Mouse (Mus musculus) cerebral cortex, adult 2 months (tissue): ENCODE data around the gene Gpr4.

Source experiments
- WGBS: fragments of 180-500 bp; shearing (Covaris S2); methylation state at CpG from one replicate; pipeline ENCODE4 v1.1.7; 2018; 5-methylcytosine and 5-hydroxymethylcytosine counted together

Gpr4 gene

GRCm38 (mm10) chr7:19211996-19212755 lies at the start of gene Gpr4:
Gene Gpr4, plus strand, starts transcription at chr7:19212538.
- WGBS, result 7% methylated on average over 21 of the region's 30 CpGs

- WGBS, result 84% methylated on average over 7 of the region's 7 CpGs
Measured at GRCm38 (mm10) chr7:19162928-19163327, 49.4 kb upstream of the Gpr4 start.

GRCm38 (mm10) chr7:19163752-19164151 lies 48.6 kb upstream of the Gpr4 start:
- WGBS, result 66% methylated on average over 12 of the region's 12 CpGs

GRCm38 (mm10) chr7:19164189-19164588 lies 48.1 kb upstream of the Gpr4 start:
- 15% methylated on average over 6 of the region's 6 CpGs for WGBS

DNA sequence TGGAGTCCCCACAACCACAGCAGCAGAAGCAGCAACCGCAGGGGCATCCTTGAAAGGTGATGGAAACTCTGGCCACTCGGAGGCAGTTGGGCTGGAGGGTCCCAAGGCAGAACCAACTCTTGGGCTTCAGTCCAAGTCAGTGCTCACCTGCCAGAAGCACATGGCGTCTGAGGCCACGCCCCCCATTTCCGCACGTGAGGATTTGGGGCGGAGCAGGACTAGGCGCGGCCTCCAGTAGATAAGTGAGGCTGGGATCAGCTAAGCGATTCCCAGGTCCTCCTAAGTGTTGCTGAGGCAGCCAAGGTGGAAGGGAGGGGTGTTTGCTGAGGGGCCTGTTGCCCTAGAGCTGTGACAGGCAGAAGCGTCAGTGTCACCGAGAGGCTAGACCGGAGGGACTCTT lies 47.4 kb upstream of the Gpr4 start:
- WGBS, result 37% methylated on average over 13 of the region's 13 CpGs

- 19% methylated on average over 14 of the region's 14 CpGs for WGBS
Measured at GRCm38 (mm10) chr7:19165656-19166423, 46.5 kb upstream of the Gpr4 start, which contains the start of gene Gipr. Gene Gipr, minus strand, starts transcription at chr7:19166127.

DNA sequence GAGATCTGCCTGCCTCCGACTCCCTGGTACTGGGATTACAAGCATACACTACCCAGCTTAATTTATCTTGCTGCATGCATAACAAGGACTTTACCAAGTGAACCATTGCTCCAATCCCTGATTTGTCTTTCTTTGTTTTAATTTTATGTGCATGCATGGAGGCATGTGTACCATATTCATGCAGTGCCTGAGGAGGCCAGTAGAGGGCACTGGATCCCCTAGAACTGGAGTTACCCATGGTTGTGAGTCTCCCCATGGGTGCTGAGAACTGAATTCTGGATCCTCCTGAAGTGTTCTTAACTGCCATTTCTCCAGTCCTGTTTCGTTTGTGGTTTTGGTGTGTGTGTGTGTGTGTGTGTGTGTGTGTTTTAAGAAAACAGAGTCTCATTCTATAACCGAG lies 45.3 kb upstream of the Gpr4 start:
- 86% methylated on average over 3 of the region's 3 CpGs for WGBS

DNA sequence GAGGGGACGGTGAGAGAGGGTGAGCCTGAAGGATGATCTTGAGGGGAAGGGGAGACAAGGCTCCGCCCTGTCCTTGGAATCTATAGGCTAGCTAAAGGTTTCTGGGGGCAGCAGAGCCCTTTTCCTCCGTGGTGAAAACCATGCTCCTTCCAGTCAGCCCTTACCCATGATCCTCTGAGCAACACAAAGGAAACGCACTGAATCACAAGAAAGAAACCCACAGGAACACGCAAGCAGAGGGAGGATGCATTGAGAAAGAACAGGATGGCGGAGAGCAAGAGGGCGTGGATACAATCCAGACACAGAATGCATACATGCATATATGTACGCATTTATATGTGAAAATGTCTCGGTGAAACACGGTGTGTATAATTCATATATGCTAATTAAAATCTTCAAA lies 42.8 kb upstream of the Gpr4 start:
- WGBS, result 41% methylated on average over 10 of the region's 10 CpGs

- 17% methylated on average over 8 of the region's 8 CpGs for WGBS
Measured at GRCm38 (mm10) chr7:19170142-19170541, 42.2 kb upstream of the Gpr4 start.

DNA sequence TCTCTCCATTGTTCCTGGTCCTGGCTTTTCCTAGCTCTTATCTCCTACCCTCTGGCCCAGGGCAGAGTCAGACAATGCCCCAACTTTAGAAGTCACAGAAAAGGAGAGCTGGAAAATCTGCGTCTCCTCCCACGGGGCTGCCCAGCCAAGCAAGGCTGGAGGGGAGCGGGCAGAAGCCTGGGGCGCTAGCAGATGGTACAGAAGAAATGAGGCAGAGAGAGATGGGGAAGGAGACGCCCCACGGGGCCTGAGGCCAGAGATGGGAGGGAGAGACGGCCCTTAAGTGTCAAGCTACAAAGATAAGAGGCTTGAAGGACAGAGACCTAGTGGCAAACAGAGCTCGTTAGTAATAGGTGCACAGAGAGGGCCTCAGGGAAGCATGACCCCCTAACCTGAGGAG lies 40.5 kb upstream of the Gpr4 start:
- 33% methylated on average over 8 of the region's 8 CpGs for WGBS

- WGBS, result under 1% methylated on average over 17 of the region's 17 CpGs
Measured at GRCm38 (mm10) chr7:19172874-19173273, 39.5 kb upstream of the Gpr4 start.

DNA sequence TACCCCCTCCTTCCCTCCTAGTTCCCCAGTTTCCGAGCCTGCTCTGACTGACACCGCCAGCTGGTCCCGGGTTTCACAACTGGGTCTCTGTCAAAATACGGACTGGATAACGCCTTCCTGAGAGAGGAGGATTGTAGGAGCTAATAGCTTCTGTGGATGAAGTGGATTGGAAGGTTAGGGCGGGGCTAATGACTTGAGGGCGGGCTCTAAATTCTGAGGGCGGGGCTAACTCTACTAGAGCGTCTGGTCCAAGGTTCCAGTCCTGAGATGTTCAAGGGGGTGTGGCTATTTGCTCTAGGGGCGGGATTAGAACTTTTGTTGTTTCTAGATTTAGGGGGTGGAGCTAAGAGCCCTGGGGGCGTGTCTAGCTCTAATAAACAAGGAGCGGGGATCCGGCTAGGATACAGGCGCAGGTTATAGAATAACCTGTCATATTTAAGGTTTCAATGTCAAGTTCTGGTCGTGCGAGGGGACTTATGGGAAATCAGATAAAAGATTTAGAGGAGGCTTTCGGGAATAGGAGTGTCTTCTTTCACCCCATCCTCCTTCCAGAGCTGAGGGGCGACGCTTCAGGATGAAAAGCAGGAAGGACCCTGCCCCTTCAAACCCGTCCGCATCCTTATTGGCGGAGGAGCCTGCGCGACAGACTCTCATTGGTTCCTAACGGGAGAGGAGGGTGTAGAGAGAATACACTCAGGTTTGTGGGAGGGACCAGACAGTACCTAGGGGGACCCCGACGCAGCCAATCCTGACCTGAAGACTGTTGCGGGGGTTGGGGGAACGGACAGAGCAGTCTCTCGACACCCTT lies 36.4 kb upstream of the Gpr4 start, which contains the start of gene Eml2:
Gene Eml2, plus strand, starts transcription at position 714 of the 808 bp plus-strand sequence.
- WGBS, result 3% methylated on average over 30 of the region's 30 CpGs

GRCm38 (mm10) chr7:19176516-19176947 lies 35.8 kb upstream of the Gpr4 start:
- 2% methylated on average over 21 of the region's 21 CpGs for WGBS

DNA sequence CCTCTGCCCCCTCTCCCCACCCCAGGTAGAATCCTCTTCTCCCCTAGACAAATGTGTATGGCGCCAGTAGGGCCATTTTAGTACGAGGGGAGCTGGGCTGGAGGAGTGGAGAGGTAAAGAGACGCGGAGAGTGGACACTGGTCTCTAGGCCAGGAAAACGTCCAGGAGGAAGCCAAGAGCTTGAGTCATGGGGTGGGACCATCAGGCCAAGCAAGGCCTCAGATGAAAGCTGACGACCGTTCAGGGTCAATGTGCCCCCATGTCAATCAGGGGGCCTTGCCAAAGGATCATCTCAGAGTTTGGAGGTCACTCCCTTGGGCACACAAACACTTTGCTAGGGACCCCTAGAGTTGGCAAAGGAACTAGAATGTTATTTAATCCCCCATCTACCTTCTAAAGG lies 35.1 kb upstream of the Gpr4 start:
- 32% methylated on average over 7 of the region's 7 CpGs for WGBS

GRCm38 (mm10) chr7:19178035-19178434 lies 34.3 kb upstream of the Gpr4 start:
- 6% methylated on average over 18 of the region's 18 CpGs for WGBS

DNA sequence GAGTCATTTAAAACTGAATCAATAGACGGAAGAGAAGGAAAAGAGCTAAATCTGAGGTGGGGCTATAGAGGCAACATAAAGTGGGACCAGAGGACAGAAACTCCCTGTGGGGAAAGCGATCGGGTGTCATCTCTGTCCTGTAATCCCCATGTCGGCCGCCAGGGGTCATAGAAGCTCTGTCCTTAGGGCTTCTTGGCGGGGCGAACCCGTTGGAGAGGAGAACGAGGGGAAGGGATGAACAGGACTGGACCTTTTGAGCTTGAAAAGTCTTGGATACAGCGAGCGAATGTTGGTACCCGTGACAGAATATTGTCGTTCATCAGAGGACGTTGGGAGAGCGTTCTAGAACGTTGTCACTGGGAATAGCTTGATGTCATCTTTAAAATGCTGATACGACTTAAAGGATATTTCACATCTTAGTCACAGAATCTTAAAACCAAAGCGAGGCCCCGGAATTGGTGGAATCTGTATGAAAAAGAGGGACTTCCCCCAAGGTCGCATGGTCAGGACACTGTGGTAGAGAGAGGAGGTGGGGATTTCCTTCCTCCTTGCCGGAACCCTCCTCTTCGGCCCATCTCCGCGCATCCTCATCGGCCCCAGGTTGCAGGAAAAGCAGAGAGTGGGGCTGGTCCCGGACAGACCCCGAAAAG lies 33.8 kb upstream of the Gpr4 start:
- WGBS, result 4% methylated on average over 27 of the region's 27 CpGs

GRCm38 (mm10) chr7:19179173-19179572 lies 33.2 kb upstream of the Gpr4 start:
- 2% methylated on average over 31 of the region's 32 CpGs for WGBS

DNA sequence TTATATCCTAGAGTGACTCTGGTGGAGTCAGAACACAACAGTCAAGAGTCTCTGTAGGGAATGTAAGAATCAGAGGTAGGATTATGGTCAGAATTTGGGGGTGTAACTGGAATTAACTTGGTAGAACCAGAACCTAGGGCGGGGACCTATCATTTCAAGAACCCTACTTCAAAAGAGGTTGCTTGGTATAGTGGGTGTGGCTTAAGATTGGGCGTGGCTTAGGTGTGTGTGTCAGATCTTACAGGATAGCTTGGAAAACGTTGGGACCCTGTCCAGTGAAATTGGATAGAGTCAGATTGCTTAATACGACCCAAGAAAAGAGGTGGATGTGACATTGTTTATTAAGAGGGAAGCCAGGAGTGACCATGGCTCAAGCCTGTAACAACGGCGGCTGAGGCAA lies 32.4 kb upstream of the Gpr4 start:
- 50% methylated on average over 6 of the region's 6 CpGs for WGBS

DNA sequence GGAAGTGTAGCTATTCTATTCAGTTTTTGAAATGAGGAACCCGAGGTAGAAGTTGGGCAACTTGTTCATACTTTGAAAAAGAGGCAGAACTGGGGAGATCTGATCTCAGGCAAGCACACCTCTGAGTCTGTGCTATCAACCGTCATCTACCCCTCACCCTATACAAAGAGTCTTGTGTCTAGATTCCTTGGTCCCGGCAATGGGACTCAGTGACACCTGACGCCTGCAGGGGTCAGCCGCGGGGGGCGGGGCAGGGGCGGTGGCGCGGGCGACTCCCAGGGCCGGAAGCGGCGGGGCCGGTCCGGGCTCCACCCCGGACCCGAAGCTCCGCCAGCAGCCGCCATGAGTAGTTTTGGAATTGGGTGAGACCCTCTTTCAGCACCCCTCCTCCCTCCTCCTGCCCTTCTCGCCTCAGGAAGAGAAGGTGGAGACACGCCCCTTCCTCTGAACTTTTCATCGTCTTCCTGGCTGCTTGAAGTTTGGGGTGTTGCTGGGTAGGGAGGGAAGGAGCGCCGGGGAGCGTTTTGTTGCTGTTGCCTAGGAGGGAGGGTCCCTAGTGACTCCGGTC lies 31.4 kb upstream of the Gpr4 start:
- 11% methylated on average over 27 of the region's 27 CpGs for WGBS

DNA sequence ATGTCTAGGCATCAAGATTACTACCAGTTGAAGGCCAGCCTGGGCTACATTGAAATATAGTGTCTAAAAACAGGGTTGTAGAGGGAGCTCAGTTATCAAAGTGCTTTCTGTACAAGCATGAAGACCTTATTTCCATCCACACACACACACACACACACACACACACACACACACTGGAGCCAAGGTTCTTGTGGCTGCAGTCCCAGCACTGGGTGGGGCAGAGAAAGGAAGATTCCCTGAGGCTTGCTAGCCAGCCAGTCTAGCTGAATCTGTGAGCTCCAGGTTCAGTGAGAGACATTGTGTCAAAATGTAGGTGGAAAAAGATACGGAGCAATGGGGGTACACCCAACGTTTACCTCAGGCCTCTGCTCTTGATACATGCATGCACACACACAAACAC lies 28.1 kb upstream of the Gpr4 start:
- 11% methylated on average over 2 of the region's 2 CpGs for WGBS

DNA sequence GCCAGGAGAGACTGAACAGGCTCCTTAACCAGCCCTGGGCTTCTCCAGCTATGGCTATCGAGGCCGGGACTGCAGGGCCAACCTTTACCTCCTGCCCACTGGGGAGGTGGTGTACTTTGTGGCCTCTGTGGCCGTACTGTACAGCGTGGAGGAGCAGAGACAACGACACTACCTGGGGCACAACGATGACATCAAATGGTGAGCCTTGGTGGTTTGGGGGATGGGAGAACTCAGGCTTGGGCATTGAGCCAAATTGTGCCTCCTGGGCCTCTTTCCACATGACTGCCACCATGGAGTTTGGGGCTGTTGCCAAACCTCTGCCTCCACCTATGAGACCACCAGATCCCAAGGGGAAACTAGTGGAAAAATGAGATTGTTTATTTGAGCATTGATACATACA lies 27.6 kb upstream of the Gpr4 start:
- 29% methylated on average over 6 of the region's 6 CpGs for WGBS
